ENCODE assay signal across 8 mouse cellular contexts in the genomic region with DNA sequence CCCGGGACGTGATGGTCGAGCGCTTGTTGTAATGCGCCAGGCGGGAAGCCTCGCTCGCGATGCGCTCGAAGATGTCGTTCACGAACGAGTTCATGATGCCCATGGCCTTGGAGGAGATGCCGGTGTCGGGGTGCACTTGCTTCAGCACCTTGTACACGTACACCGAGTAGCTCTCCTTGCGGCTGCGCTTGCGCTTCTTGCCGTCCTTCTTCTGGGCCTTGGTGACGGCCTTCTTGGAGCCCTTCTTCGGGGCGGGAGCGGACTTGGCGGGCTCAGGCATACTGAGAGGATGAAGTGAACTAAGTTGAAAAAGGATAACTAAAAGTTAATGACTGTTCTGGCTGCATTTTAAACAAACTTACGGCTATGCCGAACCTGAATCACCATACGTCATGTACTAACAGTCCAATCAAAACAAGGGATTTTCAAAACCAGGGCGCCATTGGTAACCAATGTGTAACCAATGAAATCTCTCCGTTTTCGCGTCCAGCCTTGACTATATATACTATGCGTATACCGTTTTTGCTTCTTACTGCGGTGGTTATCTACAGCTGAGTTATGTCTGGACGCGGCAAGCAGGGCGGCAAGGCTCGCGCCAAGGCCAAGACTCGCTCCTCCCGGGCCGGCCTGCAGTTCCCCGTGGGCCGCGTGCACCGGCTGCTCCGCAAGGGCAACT. TPM values are rescaled to one million over a fixed set of nuclear protein-coding genes. Genes with fewer than 3 reads are reported as not detected.
DNase-seq lines count a peak whose midpoint lies in the region; ATAC-seq and TF ChIP-seq lines count a peak whose summit lies in the region.
"Not testable (repeated sequence)": the region's sequence is repeated elsewhere in the genome, so short reads cannot be mapped to it uniquely, and the experiment has no call there.

A gene (minus strand): TSS at position 280 of the 676 bp plus-strand sequence.
A gene (plus strand): TSS at position 559 of the 676 bp plus-strand sequence.

- H3K4me3 ChIP-seq in cortical plate, adult 2 months (ENCODE audit: insufficient read depth, low read length) = peak within 1 kb of the TSS; percentile 33
- peak within 1 kb of the TSS; percentile 76 for H3K4me3 ChIP-seq in gastrocnemius, adult 2 months
- H3K4me3 ChIP-seq in hindbrain, postnatal 0 days (ENCODE audit: low read length) = peak within 1 kb of the TSS; percentile 38

- peak; percentile 45 for DNase-seq in gastrocnemius, adult 2 months
- peak; percentile 97 for DNase-seq in hindbrain, postnatal 0 days (ENCODE audit: low spot score)
- peak; percentile 74 to 83 for DNase-seq in left cerebral cortex, adult 18-20 months (ENCODE audit: low spot score in 2 of 2)
- DNase-seq in lung, postnatal 4 days = peak; percentile 82 to 85
- peak; percentile 98 for DNase-seq in retina, postnatal 1 day
- peak; percentile 81 for DNase-seq in thymus, postnatal 4 days

- H3K4me2 ChIP-seq in hindbrain, postnatal 0 days (ENCODE audit: low read depth, low read length) = peak within 1 kb of the TSS; percentile 72

- not testable (repeated sequence) for H3K27me3 ChIP-seq in hindbrain, postnatal 0 days (ENCODE audit: insufficient read depth, low read length)

- intact Hi-C loops in gastrocnemius, adult 2 months (cut with DNase I) = loop anchor here (5.0 to 10.0 kb wide), 3 partner anchors 36 to 1969 kb away; a partner anchor contains a TSS

- WGBS in hindbrain, postnatal 0 days = under 1% methylated on average over 27 of the region's 50 CpGs

- peak; percentile 90 for ATAC-seq in activated CD4-positive, CD25-positive, alpha-beta regulatory T cell, adult 4 months
- ATAC-seq in hindbrain, postnatal 0 days = peak; percentile 95

- not testable (repeated sequence) for H3K9me3 ChIP-seq in hindbrain, postnatal 0 days (ENCODE audit: low read length)

- peak within 1 kb of the TSS; percentile 97 for H3K27ac ChIP-seq in cortical plate, adult 2 months (ENCODE audit: insufficient read depth, low read length)
- peak within 1 kb of the TSS; percentile 77 for H3K27ac ChIP-seq in gastrocnemius, adult 2 months
- H3K27ac ChIP-seq in hindbrain, postnatal 0 days = peak within 1 kb of the TSS; percentile 79

- TF ChIP-seq POLR2A in cortical plate, adult 2 months (IDR thresholded peaks at IDR 0.05; ENCODE audit: extremely low read depth, insufficient read depth, low read length) = peak; percentile 97

- not testable (repeated sequence) for H3K36me3 ChIP-seq in hindbrain, postnatal 0 days (ENCODE audit: insufficient read depth, low read length)

- peak within 1 kb of the TSS; percentile 44 for H3K9ac ChIP-seq in hindbrain, postnatal 0 days (replicated peaks; ENCODE audit: low read length)

- TF ChIP-seq CTCF in cortical plate, adult 2 months (IDR thresholded peaks at IDR 0.05; ENCODE audit: extremely low read depth, insufficient read depth, low read length); gastrocnemius, adult 2 months (IDR thresholded peaks at IDR 0.05); hindbrain, postnatal 0 days (IDR thresholded peaks at IDR 0.05; ENCODE audit: low read depth): not testable (repeated sequence)

- not testable (repeated sequence) for H3K4me1 ChIP-seq in cortical plate, adult 2 months (ENCODE audit: control insufficient read depth, insufficient read depth, low read length); hindbrain, postnatal 0 days (ENCODE audit: insufficient read depth, low read length)

RNA-seq across cellular contexts. Expression of the first gene that starts in this region (rescaled TPM):
- 1 to 10 TPM in 1 of 2 experiments, not detected in 1; 1.2 TPM for polyA plus RNA-seq in activated CD4-positive, CD25-positive, alpha-beta regulatory T cell, adult 4 months (2017; shearing (Covaris generic))
- polyA plus RNA-seq in cortical plate, adult 2 months (2012; rRNA removed) = 1.2 TPM in 1 of 2 replicates, not detected in the other
- total RNA-seq in gastrocnemius, adult 2 months (2021) = 1 to 10 TPM; 3.9 to 6.5 TPM
- total RNA-seq in hindbrain, postnatal 0 days (2014; rRNA removed) = 541 and 615 TPM in 2 replicates
- 1.2 TPM in 1 of 2 replicates, not detected in the other for polyA plus RNA-seq in hindbrain, postnatal 0 days (2015; fragmentation: Nextera tagmentation; extraction: Ambion mirVana)
- total RNA-seq in left cerebral cortex, adult 18-20 months (2021) = 10 to 100 TPM; 20.0 to 20.4 TPM

RNA-seq across cellular contexts. Expression of the second gene that starts in this region (rescaled TPM):
- polyA plus RNA-seq in activated CD4-positive, CD25-positive, alpha-beta regulatory T cell, adult 4 months (2017; shearing (Covaris generic)) = 1 to 10 TPM in 1 of 2 experiments, not detected in 1; 5.1 TPM
- polyA plus RNA-seq in cortical plate, adult 2 months (2012; rRNA removed) = 1.5 and 1.7 TPM in 2 replicates
- total RNA-seq in gastrocnemius, adult 2 months (2021) = 1 to 10 TPM in 1 of 2 experiments, not detected in 1; 2.2 TPM
- total RNA-seq in hindbrain, postnatal 0 days (2014; rRNA removed) = 934 and 1,282 TPM in 2 replicates
- polyA plus RNA-seq in hindbrain, postnatal 0 days (2015; fragmentation: Nextera tagmentation; extraction: Ambion mirVana) = 4.5 and 5.8 TPM in 2 replicates
- 10 to 100 TPM; 20.3 to 34.8 TPM for total RNA-seq in left cerebral cortex, adult 18-20 months (2021)

Comparison
In these comparisons a context has a peak if more than half of its experiments do, and no peak if none do; other contexts are left out.
1. Peak in every context shown above with its lines: DNase-seq, ATAC-seq, H3K4me3 ChIP-seq and H3K27ac ChIP-seq.
2. RNA of the first gene that starts in this region (total RNA-seq): 541 to 615 TPM in hindbrain, postnatal 0 days; 20.0 to 20.4 TPM in left cerebral cortex, adult 18-20 months and 3.9 to 6.5 TPM in gastrocnemius, adult 2 months; every median in the first group is over 10 times any median in the second.
3. RNA of the second gene that starts in this region (total RNA-seq): 934 to 1,282 TPM in hindbrain, postnatal 0 days; 20.3 to 34.8 TPM in left cerebral cortex, adult 18-20 months and 2.2 TPM in gastrocnemius, adult 2 months; every median in the first group is over 10 times any median in the second.
4. DNase-seq: peak in every context shown above with its lines; median percentile 98 in retina, postnatal 1 day; 97 in hindbrain, postnatal 0 days; 84 in lung, postnatal 4 days; 81 in thymus, postnatal 4 days; 78 in left cerebral cortex, adult 18-20 months; 45 in gastrocnemius, adult 2 months.